Mouse (Mus musculus) CD4-positive, CD25-positive, alpha-beta regulatory T cell, adult 2 months (primary cell): Measurements from ENCODE around the gene Nipsnap1.
A peak's percentile ranks its signal among the peaks of the same experiment; 100 is the strongest.

Experiments used
- DNase-seq: peaks from one replicate; pipeline ENCODE4 v3.0.0-alpha.2; 2012; ENCODE audit warnings: low read depth, low spot score

The Nipsnap1 gene

GRCm38 (mm10) chr11:4873755-4874475 lies at the start of gene Nipsnap1:
Nipsnap1 (plus strand) TSS chr11:4873951.
- DNase-seq = peak; percentile 92

GRCm38 (mm10) chr11:4826152-4826778 lies 47.5 kb upstream of the Nipsnap1 start:
- no peak for DNase-seq

- DNase-seq = no peak
Measured at GRCm38 (mm10) chr11:4827340-4827739, 46.4 kb upstream of the Nipsnap1 start.

- no peak for DNase-seq
Measured at GRCm38 (mm10) chr11:4827916-4828315, 45.8 kb upstream of the Nipsnap1 start.

- DNase-seq = peak; percentile 38
Measured at GRCm38 (mm10) chr11:4831066-4831465, 42.7 kb upstream of the Nipsnap1 start.

GRCm38 (mm10) chr11:4833295-4833939 lies 40.3 kb upstream of the Nipsnap1 start:
- no peak for DNase-seq

GRCm38 (mm10) chr11:4835436-4835835 lies 38.3 kb upstream of the Nipsnap1 start:
- no peak for DNase-seq

- peak; percentile 79 for DNase-seq
Measured at GRCm38 (mm10) chr11:4836755-4837154, 37.0 kb upstream of the Nipsnap1 start.

GRCm38 (mm10) chr11:4837342-4837741 lies 36.4 kb upstream of the Nipsnap1 start:
- DNase-seq = no peak

GRCm38 (mm10) chr11:4838235-4838634 lies 35.5 kb upstream of the Nipsnap1 start:
- DNase-seq = no peak

GRCm38 (mm10) chr11:4840942-4841526 lies 32.7 kb upstream of the Nipsnap1 start:
- no peak for DNase-seq

- DNase-seq = peak; percentile 69
Measured at GRCm38 (mm10) chr11:4848483-4849248, 25.1 kb upstream of the Nipsnap1 start.

GRCm38 (mm10) chr11:4849258-4849943 lies 24.4 kb upstream of the Nipsnap1 start, which contains the start of gene Nf2:
Nf2 (minus strand) TSS chr11:4849536.
- DNase-seq = peak; percentile 96

GRCm38 (mm10) chr11:4850404-4850803 lies 23.3 kb upstream of the Nipsnap1 start:
- DNase-seq = no peak

- DNase-seq = peak; percentile 30
Measured at GRCm38 (mm10) chr11:4853021-4853420, 20.7 kb upstream of the Nipsnap1 start.

GRCm38 (mm10) chr11:4854181-4854580 lies 19.6 kb upstream of the Nipsnap1 start:
- DNase-seq = no peak

GRCm38 (mm10) chr11:4858416-4858815 lies 15.3 kb upstream of the Nipsnap1 start:
- DNase-seq = no peak

- no peak for DNase-seq
Measured at GRCm38 (mm10) chr11:4860986-4861385, 12.8 kb upstream of the Nipsnap1 start.

GRCm38 (mm10) chr11:4861816-4862604 lies 11.7 kb upstream of the Nipsnap1 start:
- no peak for DNase-seq

GRCm38 (mm10) chr11:4862730-4863129 lies 11.0 kb upstream of the Nipsnap1 start:
- no peak for DNase-seq
